Mouse (Mus musculus) heart, adult 11 months (tissue): ENCODE results near the gene Ankrd63.
"Not testable (repeated sequence)": the region's sequence is repeated elsewhere in the genome, so short reads cannot be mapped to it uniquely, and the experiment has no call there.

ENCODE experiments used
- DNase-seq: peaks from one replicate; pipeline ENCODE4 v3.0.0; 2022

The Ankrd63 gene

DNA sequence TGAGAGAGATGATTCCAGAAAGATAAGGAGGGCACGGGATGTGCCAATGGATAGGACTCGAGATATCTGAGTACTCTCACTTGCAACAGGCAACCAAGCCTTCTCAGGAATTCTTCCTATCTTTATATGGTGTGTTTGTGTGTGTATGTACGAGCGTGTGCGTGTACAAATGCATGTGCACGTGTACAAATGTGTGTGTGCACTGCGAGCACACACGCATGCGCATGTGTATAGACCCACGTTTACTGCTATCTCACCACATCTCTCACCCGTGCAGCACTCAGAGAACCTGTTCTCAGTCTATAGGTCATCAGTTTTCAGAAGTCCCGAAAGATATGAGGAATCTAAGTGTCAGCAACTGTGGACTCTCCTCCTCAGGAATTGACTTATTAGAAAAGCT, 44.3 kb downstream of the Ankrd63 start:
- no peak for DNase-seq

- DNase-seq = peak; percentile 96
Measured at GRCm38 (mm10) chr2:118659077-118659476, 44.7 kb downstream of the Ankrd63 start.

- DNase-seq = peak; percentile 91
Measured at GRCm38 (mm10) chr2:118658457-118658856, 45.3 kb downstream of the Ankrd63 start.

DNA sequence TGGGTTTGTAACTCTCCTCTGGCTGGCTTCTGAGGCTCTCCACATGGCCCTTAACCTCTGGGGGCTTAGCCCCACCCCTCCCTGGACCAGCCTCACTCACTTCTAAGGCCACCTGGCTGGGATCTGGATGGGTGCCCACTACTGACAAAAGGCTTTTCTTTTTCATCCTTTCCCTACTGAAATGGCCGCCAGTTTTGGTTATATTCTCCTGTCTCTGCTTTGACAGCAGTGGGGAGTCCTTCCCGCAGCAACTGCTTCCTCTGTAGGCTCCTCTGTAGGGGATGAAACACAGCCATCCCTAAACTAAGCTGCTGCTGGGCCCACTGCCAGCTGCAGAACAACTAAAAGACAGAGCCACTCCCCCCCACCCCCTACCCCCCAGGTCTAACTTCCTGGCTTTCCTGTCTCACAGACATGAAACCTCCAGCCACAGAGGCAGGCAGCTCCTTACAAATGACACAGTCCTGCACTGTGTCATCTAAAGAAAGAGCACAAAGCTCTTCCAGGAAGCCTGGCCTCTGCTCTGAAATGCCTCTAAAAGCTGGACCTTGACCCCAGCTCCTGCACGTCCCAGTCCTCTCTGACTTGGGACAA, 47.0 kb downstream of the Ankrd63 start:
- no peak for DNase-seq

- not testable (repeated sequence) for DNase-seq
Measured at GRCm38 (mm10) chr2:118650697-118651096, 53.1 kb downstream of the Ankrd63 start.
